Mouse (Mus musculus) kidney, adult 10 weeks (tissue): ENCODE data around the gene Larp7. TPM values are rescaled to one million over a fixed set of nuclear protein-coding genes. Genes with fewer than 3 reads are reported as not detected.

Source experiments
- polyA plus RNA-seq: library from polyadenylated mRNA; stranded (reverse); fragments of 350-450 nt; fragmentation: Illumina TruSeq; extraction: RNeasy Lipid Tissue Mini Kit (QIAGEN cat#74804); gene quantifications from one replicate; pipeline ENCODE4 v1.2.3, GENCODE M21; 2014; ENCODE audit warnings: low read depth, low replicate concordance

Larp7 gene
- 33.7 TPM for polyA plus RNA-seq

DNA sequence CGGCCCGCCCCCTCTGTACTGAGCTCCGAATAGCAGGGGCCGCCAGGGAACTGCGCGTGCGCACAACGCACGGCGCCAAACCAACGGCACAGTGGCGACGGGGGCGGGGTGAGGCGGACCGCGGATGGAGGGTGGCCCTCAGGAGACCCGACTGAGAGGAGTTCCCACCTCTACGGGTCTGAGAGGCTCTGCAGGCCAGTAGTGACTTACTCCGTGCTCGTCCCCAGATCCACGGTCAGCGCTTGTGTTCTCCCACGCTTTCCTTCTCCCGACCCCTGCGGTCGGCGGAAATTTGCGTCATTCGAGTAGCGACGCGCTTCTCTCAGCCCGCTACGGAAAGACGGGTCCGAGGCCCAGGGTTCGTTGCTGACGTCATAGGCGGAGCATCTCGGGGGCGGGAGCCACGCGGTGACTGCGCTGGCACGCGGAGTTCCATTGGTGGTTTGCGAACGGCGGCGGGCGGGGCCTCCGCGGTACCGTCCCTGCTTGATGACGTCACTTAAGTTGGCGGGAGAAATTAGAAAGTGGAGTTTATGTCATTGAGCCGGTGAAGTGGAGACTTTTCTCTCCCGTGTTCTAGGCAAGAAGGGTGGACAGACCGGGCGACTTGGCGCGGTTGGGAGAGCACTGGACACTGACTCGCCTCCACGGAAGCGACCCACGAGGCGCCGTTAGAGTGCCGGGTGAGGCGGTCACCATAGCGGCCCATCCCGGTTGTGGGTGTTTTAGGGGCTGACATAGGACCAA, at the start of gene Larp7, which contains the start of gene Zgrf1:
TSS of gene Larp7 (minus strand) at position 377 of the 747 bp plus-strand sequence.
TSS of gene Zgrf1 (plus strand) at position 517 of the 747 bp plus-strand sequence.

GRCm38 (mm10) chr3:127498742-127499400, 54.3 kb downstream of the Larp7 start, which contains the start of gene Ank2:
Gene Ank2 (minus strand): TSS chr3:127499350.

Other genes starting within 250 kb of the Larp7 start
- 24.5 TPM for gene Ank2, start 54.0 kb downstream of the Larp7 start, polyA plus RNA-seq
- 1.1 TPM for gene Zgrf1, start 140 bp upstream of the Larp7 start, polyA plus RNA-seq
- not detected for gene Neurog2, start 79.8 kb upstream of the Larp7 start, polyA plus RNA-seq
- gene Alpk1, start 227.2 kb upstream of the Larp7 start, polyA plus RNA-seq, result 2.2 TPM
- 16.6 TPM for gene Tifa, start 236.5 kb upstream of the Larp7 start, polyA plus RNA-seq